Mouse (Mus musculus) embryonic fibroblast, embryonic 13.5 days (primary cell): ENCODE results near the gene Wasf2. TPM values are rescaled to one million over a fixed set of nuclear protein-coding genes. Genes with fewer than 3 reads are reported as not detected.

Experiments
- H3K27ac ChIP-seq: 2 replicates; pipeline ENCODE4 v1.5.1; 2012; ENCODE audit warnings: low read length, control low read depth, inconsistent platforms; ENCODE audit not compliant: insufficient read depth
- H3K4me1 ChIP-seq: 2 replicates; pipeline ENCODE4 v1.6.1; 2011; ENCODE audit warnings: low read length; ENCODE audit not compliant: control insufficient read depth, insufficient read depth
- H3K4me3 ChIP-seq: 2 replicates; pipeline ENCODE4 v1.5.1; 2011; ENCODE audit warnings: mild to moderate bottlenecking, control low read depth, low read length; ENCODE audit not compliant: insufficient read depth
- CTCF ChIP-seq: IDR thresholded peaks from 2 replicates; pipeline ENCODE4 v1.5.1; 2011; ENCODE audit warnings: mild to moderate bottlenecking, control low read depth, low read length, moderate library complexity, borderline replicate concordance; ENCODE audit not compliant: insufficient read depth
- POLR2A ChIP-seq: IDR thresholded peaks from 2 replicates; pipeline ENCODE4 v1.6.1; 2011; ENCODE audit warnings: low read depth, mild to moderate bottlenecking, control low read depth, low read length, moderate library complexity
- polyA plus RNA-seq: library from polyadenylated mRNA; stranded (reverse); fragments of >200 nt; gene quantifications from 2 replicates; pipeline ENCODE4 v1.2.4, GENCODE M21; 2011; ENCODE audit warnings: low read depth; ENCODE audit not compliant: missing spikeins, insufficient read length

Wasf2 gene
- polyA plus RNA-seq, 1 experiment, result 107 TPM

GRCm38 (mm10) chr4:133217641-133218040, 87.3 kb downstream of the Wasf2 start:
- no peak overlapping the region for H3K27ac ChIP-seq
- no peak overlapping the region for H3K4me3 ChIP-seq
- TF ChIP-seq POLR2A (no peak), CTCF (peak; percentile 76; the same call in 1 of the 2 replicates)
- H3K4me1 ChIP-seq, result peaks cover 3% of the 10 kb centered on the region; the same call in 1 of the 2 replicates

- no peak overlapping the region for H3K4me3 ChIP-seq
- H3K27ac ChIP-seq, result no peak overlapping the region
- no peaks in the 10 kb centered on the region for H3K4me1 ChIP-seq
- TF ChIP-seq POLR2A, result no peak
- TF ChIP-seq CTCF, result no peak
Observed at GRCm38 (mm10) chr4:133218745-133219144, 88.4 kb downstream of the Wasf2 start.

GRCm38 (mm10) chr4:133220656-133221055, 90.4 kb downstream of the Wasf2 start:
- no peak overlapping the region for H3K4me3 ChIP-seq
- H3K27ac ChIP-seq, result no peak overlapping the region
- no peak for TF ChIP-seq POLR2A
- no peak for TF ChIP-seq CTCF
- no peaks in the 10 kb centered on the region for H3K4me1 ChIP-seq

- no peak overlapping the region for H3K27ac ChIP-seq
- TF ChIP-seq POLR2A, result no peak
- no peak for TF ChIP-seq CTCF
- no peaks in the 10 kb centered on the region for H3K4me1 ChIP-seq
- no peak overlapping the region for H3K4me3 ChIP-seq
Observed at GRCm38 (mm10) chr4:133221701-133222100, 91.4 kb downstream of the Wasf2 start.

GRCm38 (mm10) chr4:133223875-133224274, 93.6 kb downstream of the Wasf2 start:
- TF ChIP-seq CTCF (no peak), POLR2A (no peak)
- Histone ChIP-seq H3K4me1 (no peaks in the 10 kb centered on the region), H3K27ac (no peak overlapping the region), H3K4me3 (no peak overlapping the region)

GRCm38 (mm10) chr4:133226073-133226472, 95.8 kb downstream of the Wasf2 start:
- TF ChIP-seq CTCF (no peak), POLR2A (no peak)
- H3K4me3 ChIP-seq, result no peak overlapping the region
- H3K27ac ChIP-seq, result no peak overlapping the region
- no peaks in the 10 kb centered on the region for H3K4me1 ChIP-seq

GRCm38 (mm10) chr4:133227636-133228035, 97.3 kb downstream of the Wasf2 start:
- Histone ChIP-seq H3K27ac (no peak overlapping the region), H3K4me3 (no peak overlapping the region), H3K4me1 (no peaks in the 10 kb centered on the region)
- TF ChIP-seq CTCF (no peak), POLR2A (no peak)

- Histone ChIP-seq H3K27ac (no peak overlapping the region), H3K4me3 (no peak overlapping the region), H3K4me1 (no peaks in the 10 kb centered on the region)
- TF ChIP-seq CTCF (no peak), POLR2A (no peak)
Observed at GRCm38 (mm10) chr4:133229582-133229981, 99.3 kb downstream of the Wasf2 start.

- no peak overlapping the region for H3K27ac ChIP-seq
- TF ChIP-seq POLR2A (no peak), CTCF (peak; percentile 31; the same call in 1 of the 2 replicates)
- H3K4me3 ChIP-seq, result no peak overlapping the region
- no peaks in the 10 kb centered on the region for H3K4me1 ChIP-seq
Observed at GRCm38 (mm10) chr4:133233285-133233976, 103.1 kb downstream of the Wasf2 start.

- H3K27ac ChIP-seq, result no peak overlapping the region
- H3K4me1 ChIP-seq, result no peaks in the 10 kb centered on the region
- no peak overlapping the region for H3K4me3 ChIP-seq
- TF ChIP-seq POLR2A, result no peak
- no peak for TF ChIP-seq CTCF
Observed at GRCm38 (mm10) chr4:133234771-133235170, 104.5 kb downstream of the Wasf2 start.
